Comparison of ENCODE assay signal across 10 mouse cellular contexts in genomic region chr3:40522846-40523245, GRCm38 (mm10). TPM values are rescaled to one million over a fixed set of nuclear protein-coding genes. Genes with fewer than 3 reads are reported as not detected.
A peak's percentile ranks its signal among the peaks of the same experiment; 100 is the strongest.
DNase-seq lines count a peak whose midpoint lies in the region; ATAC-seq and TF ChIP-seq lines count a peak whose summit lies in the region.
"Had no signal": no experiment of that assay in that cellular context is flagged by ENCODE, and none has a peak within 500 bp of the region (broad histone marks: within the 10 kb centered on the region; RNA-seq: fewer than 3 reads in every experiment).

No protein-coding gene starts in this region.

- no peaks in the 10 kb centered on the region for H3K4me1 ChIP-seq in embryonic facial prominence, embryonic 12.5 days
- 0 out of 2 replicates have a peak, but pooled peaks cover 3% of the 10 kb centered on the region for H3K4me1 ChIP-seq in embryonic facial prominence, embryonic 10.5 days
- H3K4me1 ChIP-seq in lung, embryonic 14.5 days (ENCODE audit: insufficient read depth) = no peaks in the 10 kb centered on the region
- peaks cover 3% of the 10 kb centered on the region for H3K4me1 ChIP-seq in embryonic facial prominence, embryonic 14.5 days (ENCODE audit: control insufficient read depth, insufficient read depth, low read length)

- no peaks in the 10 kb centered on the region for H3K9me3 ChIP-seq in embryonic facial prominence, embryonic 12.5 days
- H3K9me3 ChIP-seq in embryonic facial prominence, embryonic 10.5 days = no peaks in the 10 kb centered on the region
- H3K9me3 ChIP-seq in lung, embryonic 14.5 days (ENCODE audit: low read depth, low read length) = no peaks in the 10 kb centered on the region
- no peaks in the 10 kb centered on the region for H3K9me3 ChIP-seq in embryonic facial prominence, embryonic 14.5 days (ENCODE audit: control insufficient read depth, low read length)

- no peak for TF ChIP-seq CTCF in lung, embryonic 14.5 days (IDR thresholded peaks at IDR 0.05; ENCODE audit: low read depth)

- no peaks in the 10 kb centered on the region for H3K27me3 ChIP-seq in embryonic facial prominence, embryonic 12.5 days
- H3K27me3 ChIP-seq in embryonic facial prominence, embryonic 10.5 days (replicated peaks; ENCODE audit: low read depth, poor library complexity, severe bottlenecking) = peaks cover 14% of the 10 kb centered on the region
- H3K27me3 ChIP-seq in lung, embryonic 14.5 days (ENCODE audit: insufficient read depth, low read length) = no peaks in the 10 kb centered on the region
- H3K27me3 ChIP-seq in embryonic facial prominence, embryonic 14.5 days (replicated peaks; ENCODE audit: control insufficient read depth, insufficient read depth, low read length) = no peaks in the 10 kb centered on the region

- no peaks in the 10 kb centered on the region for H3K36me3 ChIP-seq in embryonic facial prominence, embryonic 12.5 days
- H3K36me3 ChIP-seq in embryonic facial prominence, embryonic 10.5 days (replicated peaks) = no peaks in the 10 kb centered on the region
- no peaks in the 10 kb centered on the region for H3K36me3 ChIP-seq in lung, embryonic 14.5 days (ENCODE audit: insufficient read depth)
- no peaks in the 10 kb centered on the region for H3K36me3 ChIP-seq in embryonic facial prominence, embryonic 14.5 days (ENCODE audit: control insufficient read depth, insufficient read depth, low read length)

- no peak overlapping the region for H3K9ac ChIP-seq in embryonic facial prominence, embryonic 12.5 days
- no peak overlapping the region for H3K9ac ChIP-seq in lung, embryonic 14.5 days
- no peak overlapping the region for H3K9ac ChIP-seq in embryonic facial prominence, embryonic 14.5 days (ENCODE audit: low read depth, low read length)

- no peak overlapping the region for H3K4me3 ChIP-seq in embryonic facial prominence, embryonic 12.5 days
- no peak overlapping the region for H3K4me3 ChIP-seq in embryonic facial prominence, embryonic 10.5 days
- H3K4me3 ChIP-seq in lung, embryonic 14.5 days (ENCODE audit: low read depth, low read length) = no peak overlapping the region
- no peak overlapping the region for H3K4me3 ChIP-seq in embryonic facial prominence, embryonic 14.5 days (ENCODE audit: low read depth, low read length)

- DNase-seq in embryonic facial prominence, embryonic 10.5 days (ENCODE audit: low spot score) = no peak
- no peak for DNase-seq in lung, embryonic 14.5 days
- no peak for DNase-seq in lung, postnatal 36 days
- no peak for DNase-seq in embryonic facial prominence, embryonic 14.5 days (ENCODE audit: low spot score)
- DNase-seq in urinary bladder, postnatal 4 days (ENCODE audit: low spot score in 2 of 2) = no peak
- DNase-seq: cerebellum, adult 11-12 months; spleen, adult 18-20 months had no signal

- no peak overlapping the region for H3K27ac ChIP-seq in embryonic facial prominence, embryonic 12.5 days
- H3K27ac ChIP-seq in embryonic facial prominence, embryonic 10.5 days (replicated peaks) = no peak overlapping the region
- no peak overlapping the region for H3K27ac ChIP-seq in lung, embryonic 14.5 days (ENCODE audit: low read depth)
- no peak overlapping the region for H3K27ac ChIP-seq in embryonic facial prominence, embryonic 14.5 days (replicated peaks; ENCODE audit: low read depth, low read length)

- 0 out of 2 replicates have a peak overlapping the region, but pooled peaks have one; percentile 13 for H3K4me2 ChIP-seq in embryonic facial prominence, embryonic 12.5 days (replicated peaks)
- peak overlapping the region; percentile 37 for H3K4me2 ChIP-seq in lung, embryonic 14.5 days
- H3K4me2 ChIP-seq in embryonic facial prominence, embryonic 14.5 days (ENCODE audit: low read depth, low read length) = 0 out of 2 replicates have a peak overlapping the region, but pooled peaks have one; percentile 25

- 65% methylated on average over 14 of the region's 14 CpGs for WGBS in embryonic facial prominence, embryonic 12.5 days
- 60% methylated on average over 14 of the region's 14 CpGs for WGBS in embryonic facial prominence, embryonic 10.5 days
- WGBS in lung, embryonic 14.5 days = 47% methylated on average over 14 of the region's 14 CpGs
- WGBS in embryonic facial prominence, embryonic 14.5 days = 65% methylated on average over 14 of the region's 14 CpGs

- ATAC-seq in embryonic facial prominence, embryonic 12.5 days (ENCODE audit: insufficient number of reproducible peaks, insufficient read depth, low FRiP score, low TSS enrichment) = no peak
- ATAC-seq in lung, embryonic 14.5 days (ENCODE audit: insufficient read depth) = no peak
- ATAC-seq in embryonic facial prominence, embryonic 14.5 days (ENCODE audit: low read depth) = no peak
- peak; percentile 30; the same call in 1 of the 2 replicates for ATAC-seq in megakaryocyte progenitor cell, adult 5-6 weeks (replicated peaks; ENCODE audit: poor library complexity)
- ATAC-seq in frontal cortex, adult (ENCODE audit: low TSS enrichment) = no peak

RNA-seq across cellular contexts. Expression of gene Intu, which starts 8.2 kb away (rescaled TPM):
- 3.9 and 4.1 TPM in 2 replicates for polyA plus RNA-seq in embryonic facial prominence, embryonic 12.5 days (2016; fragmentation: Nextera tagmentation; extraction: Ambion mirVana)
- polyA plus RNA-seq in embryonic facial prominence, embryonic 10.5 days (2016; fragmentation: Nextera tagmentation; extraction: Ambion mirVana) = 6.0 and 6.3 TPM in 2 replicates
- polyA plus RNA-seq in lung, embryonic 14.5 days (2014; fragmentation: Nextera tagmentation; extraction: Ambion mirVana) = 3.7 and 4.1 TPM in 2 replicates
- polyA plus RNA-seq in embryonic facial prominence, embryonic 14.5 days (2014; fragmentation: Nextera tagmentation; extraction: Ambion mirVana) = 3.8 and 4.0 TPM in 2 replicates
- total RNA-seq in megakaryocyte progenitor cell, adult 5-6 weeks (2015) = 2.9 and 3.7 TPM in 2 replicates
- 2.5 and 3.0 TPM in 2 replicates for total RNA-seq in megakaryocyte progenitor cell, adult 5-6 weeks (2017)
